Mouse (Mus musculus) WW6 (cell line): ENCODE results near the gene Creb3.
"Not testable (repeated sequence)": the region's sequence is repeated elsewhere in the genome, so short reads cannot be mapped to it uniquely, and the experiment has no call there.

ENCODE experiments used
- DNase-seq: peaks from one replicate; pipeline ENCODE4 v3.0.0-alpha.2; 2013; ENCODE audit warnings: low read depth, low spot score

Gene Creb3

DNA sequence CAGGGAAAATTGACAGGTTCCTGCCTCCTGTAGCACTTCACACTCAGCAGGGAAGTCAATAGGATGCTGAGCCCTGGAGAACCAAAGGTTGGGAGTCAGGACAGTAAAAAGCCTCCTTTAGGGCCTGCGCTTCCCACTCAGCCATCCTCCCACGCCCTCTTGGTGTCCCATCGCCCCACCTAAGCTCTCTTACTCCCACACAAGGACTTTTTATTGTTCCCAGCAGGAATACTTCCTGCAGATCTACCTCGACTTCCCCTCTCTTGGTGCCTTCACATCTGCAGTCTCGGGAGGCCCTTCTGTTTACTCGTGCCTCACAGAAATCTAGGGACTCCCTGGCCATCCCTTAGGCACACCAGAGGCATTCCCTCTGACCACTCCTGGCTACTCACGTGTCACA lies 21.3 kb downstream of the Creb3 start:
- no peak for DNase-seq

DNA sequence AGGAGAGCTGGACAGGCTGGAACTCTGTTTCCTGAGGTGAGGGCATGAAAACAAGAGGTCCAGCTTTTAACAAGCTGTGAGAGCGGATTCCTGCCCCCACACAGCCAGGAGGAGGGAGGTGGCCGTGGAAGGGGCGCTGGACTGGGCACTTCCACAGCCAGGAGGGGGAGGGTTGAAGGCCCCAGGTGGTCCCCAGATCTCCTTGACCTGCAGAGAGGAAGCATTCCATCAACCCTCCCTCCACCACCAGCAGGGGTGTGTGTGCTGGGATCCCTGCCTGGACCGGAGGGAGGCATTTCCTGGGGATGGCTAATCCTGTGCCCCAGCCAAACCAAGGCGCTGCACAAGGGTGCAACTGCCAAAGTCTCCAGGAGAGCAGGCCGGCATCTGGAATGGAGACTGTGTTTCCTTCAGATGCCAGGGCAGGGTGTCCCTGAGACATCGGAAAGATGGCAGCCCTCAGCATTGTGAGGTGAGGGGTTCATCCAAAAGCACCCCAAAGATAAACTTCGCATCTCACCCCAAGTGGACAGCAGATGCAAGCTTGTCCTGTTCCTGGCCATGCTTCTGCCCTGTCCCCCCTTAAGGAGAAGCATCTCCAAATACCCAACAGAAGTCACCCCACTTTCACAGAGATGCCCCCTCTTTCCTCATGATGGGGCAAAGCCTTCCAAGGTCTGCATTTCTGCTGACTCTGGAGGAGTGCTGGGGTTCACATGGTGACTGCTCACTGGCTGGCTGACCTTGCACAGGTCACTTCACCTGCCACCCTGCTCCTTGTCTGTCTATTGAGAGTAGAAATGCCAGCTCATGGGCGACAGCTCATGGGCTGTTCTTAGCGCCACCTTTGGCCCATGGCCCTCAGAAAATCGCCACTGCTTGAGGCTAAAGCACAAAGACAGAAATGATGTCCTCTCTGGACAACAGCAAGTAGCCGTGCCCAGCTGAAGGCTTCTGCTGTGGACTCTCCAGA lies 22.6 kb downstream of the Creb3 start, which contains the start of gene Msmp:
Msmp (minus strand) TSS at position 51 of the 973 bp plus-strand sequence.
- DNase-seq = no peak

DNA sequence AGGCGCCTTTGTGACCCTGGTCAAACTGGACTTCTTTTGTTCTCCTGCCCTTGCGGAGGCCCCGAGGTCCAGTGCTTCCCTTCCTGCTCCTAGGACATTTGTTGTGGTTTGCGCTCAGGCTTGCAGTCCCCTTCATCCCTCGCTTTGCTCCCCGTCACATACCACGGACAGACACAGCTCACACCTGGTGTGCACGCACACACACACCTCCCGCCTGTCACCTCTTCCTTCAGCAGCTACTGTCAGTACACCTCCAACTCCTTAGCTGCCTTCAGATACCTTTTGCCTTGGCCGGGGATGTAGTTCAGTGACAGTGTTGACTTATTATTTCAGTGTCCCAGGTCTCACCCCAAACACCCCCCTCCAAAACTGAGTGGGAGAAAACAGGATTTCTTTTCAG lies 23.6 kb downstream of the Creb3 start:
- DNase-seq = no peak

DNA sequence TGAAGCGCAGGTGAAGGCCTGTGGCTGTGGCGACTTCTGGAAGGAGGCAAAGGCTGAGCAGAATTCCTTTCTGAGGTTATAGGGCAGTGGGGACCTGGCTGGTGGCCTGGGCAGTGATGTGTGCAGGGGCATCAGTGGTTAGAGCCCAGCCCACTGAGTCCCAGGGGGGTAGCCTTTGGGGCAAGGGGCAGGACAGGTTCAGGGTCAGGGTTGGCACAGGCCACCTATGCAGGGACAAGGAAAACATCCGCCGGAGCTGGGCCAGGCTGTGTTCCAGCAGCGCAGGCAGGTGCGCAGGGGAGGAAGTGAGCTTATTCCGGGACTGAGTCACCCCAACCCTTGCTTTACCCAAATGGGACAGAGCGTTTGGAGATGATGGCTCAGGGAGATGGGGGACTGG lies 24.3 kb downstream of the Creb3 start:
- DNase-seq = no peak

DNA sequence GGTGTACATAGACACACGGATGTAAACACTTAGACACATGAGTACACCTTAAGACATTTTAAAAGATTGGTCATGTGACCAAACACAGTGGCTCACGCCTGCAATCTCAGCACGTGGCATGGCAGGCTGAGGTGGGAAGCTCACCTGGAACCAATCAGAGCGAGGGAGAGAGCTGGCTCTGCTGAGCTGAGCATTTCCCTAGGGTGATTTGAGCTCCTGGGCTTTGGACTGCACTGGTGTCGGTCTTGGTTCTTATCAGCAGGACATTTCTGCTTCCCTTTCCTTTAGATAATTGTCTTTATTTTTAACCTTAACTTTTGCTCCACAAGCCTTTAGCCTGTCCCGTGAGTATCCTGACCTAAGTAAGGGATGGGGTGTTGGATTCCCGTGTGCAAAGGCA lies 25.5 kb downstream of the Creb3 start:
- DNase-seq = no peak

DNA sequence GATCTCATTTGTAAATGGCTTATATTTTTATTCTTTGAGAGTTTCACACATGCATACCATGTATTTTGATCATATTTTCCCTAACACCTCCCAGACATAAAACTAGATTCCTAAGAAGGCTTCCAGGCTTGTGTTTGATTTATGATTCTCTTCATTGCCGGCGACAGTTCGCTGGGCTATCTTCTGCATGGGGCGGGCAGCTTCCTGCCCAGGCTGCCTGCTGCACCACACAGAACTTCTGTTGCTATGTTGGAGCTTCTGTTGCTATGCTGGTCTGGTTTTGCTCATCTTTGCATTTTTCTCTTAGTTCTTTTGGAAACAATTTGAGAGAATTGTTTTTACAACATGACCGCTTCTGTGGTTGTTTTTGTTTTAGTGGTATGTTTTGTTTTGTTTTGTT lies 29.4 kb downstream of the Creb3 start:
- no peak for DNase-seq

DNA sequence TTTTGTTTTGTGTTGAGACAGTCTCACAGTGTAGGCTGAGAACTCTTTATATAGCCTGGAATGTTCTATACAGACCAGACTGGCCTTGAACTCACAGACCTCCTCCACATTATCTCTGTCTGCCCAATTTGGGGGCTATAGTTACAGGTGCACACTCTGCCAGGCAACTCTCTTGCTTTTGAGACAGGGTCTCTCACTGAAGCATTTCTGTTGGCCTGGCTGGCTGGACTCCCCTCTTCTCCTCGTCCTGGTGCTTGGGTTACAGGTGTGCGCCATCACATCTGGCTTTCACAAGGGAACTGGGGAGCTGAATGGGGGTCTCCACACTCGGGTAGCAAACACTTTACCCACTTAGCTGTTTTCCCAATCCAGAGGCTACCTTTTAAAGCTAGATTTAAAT lies 29.8 kb downstream of the Creb3 start:
- DNase-seq = no peak

DNA sequence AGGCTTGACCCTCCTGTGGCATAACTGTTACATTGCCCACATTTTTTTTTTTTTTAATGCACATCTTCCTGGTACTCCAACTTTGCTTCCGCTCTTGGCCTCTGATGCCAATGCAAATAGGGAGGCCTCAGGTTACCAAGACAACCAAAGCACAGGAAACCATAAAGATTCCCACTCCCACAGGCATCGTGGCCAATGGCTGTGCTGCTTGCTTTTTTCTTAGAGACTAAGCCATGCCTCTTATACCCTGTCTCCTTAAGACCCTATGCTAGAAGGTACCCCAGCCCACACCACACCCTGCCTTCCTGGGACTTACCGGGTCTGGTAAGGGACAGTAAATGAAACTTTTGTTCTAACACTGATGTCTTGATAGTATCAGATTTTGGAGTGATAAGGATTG lies 31.3 kb downstream of the Creb3 start:
- DNase-seq = no peak

DNA sequence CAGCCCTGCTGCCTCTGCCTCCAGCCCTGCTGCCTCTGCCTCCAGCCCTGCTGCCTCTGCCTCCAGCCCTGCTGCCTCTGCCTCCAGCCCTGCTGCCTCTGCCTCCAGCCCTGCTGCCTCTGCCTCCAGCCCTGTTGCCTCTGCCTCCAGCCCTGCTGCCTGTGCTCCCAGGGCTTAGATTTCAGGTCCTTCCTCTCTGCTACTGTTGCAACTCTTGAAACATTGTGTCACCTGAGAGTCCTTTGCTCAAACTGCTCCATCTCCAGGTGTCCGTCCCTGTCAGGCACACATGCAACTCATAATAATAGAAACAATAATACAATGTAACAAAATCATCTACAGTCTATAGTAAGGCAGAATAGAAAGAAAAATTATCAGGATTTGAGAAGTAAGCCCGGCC lies 34.5 kb downstream of the Creb3 start:
- DNase-seq = not testable (repeated sequence)

DNA sequence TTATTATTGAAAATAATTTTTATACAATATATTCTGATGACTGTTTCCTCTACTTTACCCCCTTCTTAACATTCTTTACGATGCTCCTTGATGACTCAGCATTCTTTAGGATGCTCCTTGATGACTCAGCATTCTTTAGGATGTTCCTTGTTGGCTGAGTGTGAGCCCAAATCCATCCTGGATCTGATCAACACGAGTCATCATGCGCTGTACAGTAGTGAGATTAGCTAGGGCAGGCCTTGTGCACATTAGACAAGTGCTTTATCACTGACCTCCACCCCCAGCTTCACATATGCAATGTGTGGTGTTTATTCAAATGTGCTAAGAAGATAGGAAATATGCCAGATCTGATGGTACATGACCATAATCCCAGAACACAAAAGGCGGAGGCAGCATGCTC lies 36.1 kb downstream of the Creb3 start:
- DNase-seq = no peak

DNA sequence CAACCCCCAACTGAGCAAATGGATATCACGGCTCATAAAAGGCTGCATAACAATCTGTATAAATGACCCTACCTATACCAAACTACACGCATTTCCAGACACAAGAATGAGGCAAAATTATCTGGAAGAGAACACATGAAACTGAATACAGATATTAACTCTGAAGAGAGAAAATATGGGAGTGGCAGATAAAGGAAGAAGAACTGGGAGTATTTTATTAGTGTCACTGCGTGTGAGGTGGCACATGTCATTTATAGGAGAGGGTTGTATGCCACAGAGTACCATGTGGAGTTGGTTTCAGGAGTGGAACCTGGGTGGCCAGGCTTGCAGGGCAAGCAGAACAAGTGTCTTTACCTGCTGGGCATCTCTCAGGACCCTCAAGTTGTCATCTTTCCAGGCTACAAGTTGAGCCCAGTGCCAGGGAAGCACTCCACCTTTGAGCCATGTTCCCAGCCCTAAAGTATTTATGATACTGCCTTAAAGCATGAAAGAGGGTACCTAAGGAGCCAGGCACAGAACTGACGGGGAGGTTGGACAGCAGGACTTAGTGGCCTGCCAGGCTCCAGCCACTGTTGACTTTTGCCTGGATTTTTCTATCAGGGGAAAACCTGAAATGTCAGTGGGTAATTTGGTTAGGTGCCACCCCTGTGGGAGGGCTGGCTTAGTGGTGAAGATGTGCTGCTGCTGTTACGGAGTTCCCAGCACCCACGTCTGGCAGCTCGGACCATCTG lies 36.7 kb downstream of the Creb3 start:
- no peak for DNase-seq

DNA sequence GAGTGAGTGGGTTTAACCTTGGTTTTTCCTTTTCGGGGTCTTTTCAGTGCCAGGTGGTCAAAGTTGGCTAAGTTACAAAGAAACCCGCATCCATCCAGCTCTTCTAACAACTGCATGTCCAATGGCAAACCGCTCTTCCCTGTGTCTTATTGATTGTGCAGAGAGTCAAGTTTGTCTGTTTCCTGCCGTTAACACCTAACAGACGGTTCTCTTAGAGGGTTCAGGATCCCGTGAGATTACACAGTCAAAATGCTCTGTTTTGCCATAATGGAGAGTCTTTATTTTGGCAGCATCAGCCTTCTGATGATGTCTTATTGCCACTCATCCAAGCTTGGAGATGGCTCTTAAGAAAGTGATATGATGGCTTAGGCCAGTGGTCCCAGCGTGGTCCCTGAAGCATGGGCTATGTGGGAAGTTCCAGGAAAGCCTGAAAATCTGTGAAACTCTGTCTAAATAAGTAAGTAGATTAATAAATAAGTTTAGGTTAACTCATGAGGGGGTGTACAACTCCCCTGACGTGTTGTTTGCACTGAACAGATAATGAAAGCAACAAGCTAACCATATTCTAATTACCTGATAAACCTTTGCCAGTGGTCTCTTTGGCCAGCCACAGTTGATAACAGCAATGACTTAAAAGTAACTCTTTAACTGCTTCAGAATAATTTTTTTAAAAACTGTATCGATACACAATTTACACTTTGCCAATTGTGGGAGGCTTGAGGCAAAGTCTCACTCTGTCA lies 38.2 kb downstream of the Creb3 start:
- no peak for DNase-seq

DNA sequence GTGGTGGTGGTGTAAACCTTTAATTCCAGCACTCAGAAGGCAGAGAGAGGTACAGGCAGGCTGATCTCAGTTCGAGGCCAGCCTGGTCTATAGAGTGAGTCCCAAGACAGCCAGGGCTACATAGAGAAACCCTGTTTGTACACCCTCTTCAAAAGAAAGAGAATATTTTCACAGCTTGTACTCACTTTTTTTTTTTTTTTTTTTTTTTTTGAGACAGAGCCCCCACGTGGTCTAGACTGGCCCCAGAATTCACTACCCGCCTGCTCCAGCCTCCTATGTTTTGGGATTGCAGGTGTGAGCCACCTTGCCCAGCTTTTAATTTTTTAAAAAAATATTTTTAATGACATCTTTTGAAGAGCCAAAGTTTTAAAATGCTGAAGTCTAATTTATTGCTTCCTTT lies 42.0 kb downstream of the Creb3 start:
- no peak for DNase-seq

DNA sequence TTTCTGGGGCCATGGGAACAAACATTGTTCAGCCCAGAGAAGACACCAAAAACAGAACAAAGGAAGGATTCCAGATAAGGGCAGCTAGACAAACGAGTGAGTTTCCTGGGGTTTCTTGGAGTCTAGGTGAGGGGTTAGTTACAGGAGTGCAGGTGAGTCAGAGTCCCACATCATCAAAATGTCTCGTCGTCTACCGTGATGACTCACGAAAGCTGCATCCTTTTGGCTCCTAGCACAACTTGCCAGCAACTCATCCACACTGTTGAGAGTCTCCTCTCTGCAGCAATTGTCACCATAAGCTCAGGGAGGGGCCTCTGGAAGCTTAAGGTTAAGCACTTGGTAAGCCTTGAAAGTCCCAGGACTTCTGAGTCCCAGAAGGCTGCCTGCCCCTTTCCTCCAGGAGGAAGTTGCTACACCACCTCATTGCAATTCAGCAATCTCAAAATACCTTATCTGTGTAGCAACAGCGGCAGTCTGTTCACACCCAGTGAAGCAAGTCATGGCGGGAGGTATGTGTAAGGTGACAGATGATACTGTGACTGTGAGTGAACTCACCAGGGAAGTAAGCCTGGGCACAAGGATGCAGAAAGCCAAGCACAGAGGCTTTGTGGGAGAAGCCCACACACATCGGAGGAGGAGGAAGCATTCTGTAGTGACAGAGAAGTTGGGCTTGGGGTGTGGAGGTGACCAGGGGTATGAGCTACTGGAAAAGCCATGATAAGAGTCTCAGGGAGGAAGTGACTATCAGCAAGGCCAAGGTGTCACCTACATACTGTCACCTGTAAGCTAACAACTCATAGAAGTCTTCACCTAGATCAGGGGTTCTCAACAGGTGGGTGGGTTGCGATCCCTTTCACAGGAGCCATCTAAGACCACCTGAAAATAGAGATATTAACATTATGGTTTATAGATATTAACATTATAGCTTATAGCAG lies 42.9 kb downstream of the Creb3 start:
- DNase-seq = no peak

DNA sequence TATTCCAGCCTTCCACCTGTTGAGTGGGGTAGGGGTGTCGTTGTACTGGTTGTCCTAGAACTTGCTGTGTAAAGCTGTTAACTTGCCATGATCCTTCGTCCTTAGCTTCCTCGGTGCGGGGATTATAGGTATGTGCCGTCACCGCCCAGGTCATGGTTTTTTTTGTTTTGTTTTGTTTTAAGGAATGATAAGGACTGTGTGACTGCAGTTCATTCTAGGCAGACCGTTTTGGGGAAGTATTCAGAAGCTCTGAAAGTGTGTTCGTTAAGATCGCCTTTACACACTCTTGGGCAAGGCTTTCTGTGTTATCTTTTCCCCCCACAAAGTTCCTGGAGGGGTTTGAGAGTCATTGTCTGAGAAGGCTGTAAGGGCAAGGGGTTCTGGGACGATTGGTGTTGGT lies 50.4 kb downstream of the Creb3 start:
- DNase-seq = no peak

DNA sequence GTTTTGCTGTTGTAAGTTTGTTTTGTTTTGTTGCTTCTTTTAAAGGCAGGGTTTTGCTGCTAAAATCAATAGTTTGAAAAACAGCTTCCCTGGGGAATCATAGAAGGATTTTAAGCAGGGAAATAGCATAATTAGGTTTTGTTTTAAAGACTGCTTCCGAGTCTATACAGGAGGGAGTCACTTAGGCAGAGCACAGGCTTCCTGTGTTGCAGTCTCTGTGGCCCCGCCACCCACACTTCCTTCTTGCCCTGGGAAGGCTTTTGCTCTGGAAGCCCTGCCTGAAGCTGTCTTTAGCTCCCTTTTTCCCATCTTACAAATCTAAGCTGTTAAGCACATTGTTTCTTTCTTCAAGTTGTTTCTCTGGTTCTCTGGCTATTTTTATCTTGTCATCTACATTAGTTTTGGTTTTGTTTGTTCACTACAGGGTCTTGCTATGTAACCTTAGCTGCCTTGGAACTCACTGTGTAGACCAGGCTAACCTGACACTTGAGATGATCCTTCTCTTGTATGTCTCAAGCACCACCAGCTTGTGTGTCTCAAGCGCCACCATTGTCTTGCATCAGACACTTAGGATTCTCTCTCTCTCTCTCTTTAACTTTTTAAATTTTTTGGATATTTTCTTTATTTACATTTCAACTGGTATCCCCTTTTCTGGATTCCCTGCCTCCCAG lies 51.1 kb downstream of the Creb3 start:
- no peak for DNase-seq
